Mouse (Mus musculus) bone marrow macrophage, adult 2 months (primary cell): ENCODE results near the gene Polm. TPM values are rescaled to one million over a fixed set of nuclear protein-coding genes. Genes with fewer than 3 reads are reported as not detected.

Experiments
- H3K27ac ChIP-seq: 2 replicates; pipeline ENCODE4 v1.5.1; 2012; ENCODE audit warnings: low read depth, low read length; ENCODE audit not compliant: insufficient read depth
- H3K4me1 ChIP-seq: 2 replicates; pipeline ENCODE4 v1.6.1; 2012; ENCODE audit warnings: low read length; ENCODE audit not compliant: control insufficient read depth, insufficient read depth
- H3K4me3 ChIP-seq: 2 replicates; pipeline ENCODE4 v1.5.1; 2012; ENCODE audit warnings: mild to moderate bottlenecking, low read length, moderate library complexity; ENCODE audit not compliant: insufficient read depth
- CTCF ChIP-seq: IDR thresholded peaks from 2 replicates; pipeline ENCODE4 v1.5.1; 2012; ENCODE audit warnings: low read depth, mild to moderate bottlenecking, low read length, moderate library complexity
- POLR2A ChIP-seq: IDR thresholded peaks from 2 replicates; pipeline ENCODE4 v1.6.1; 2012; ENCODE audit warnings: mild to moderate bottlenecking, low read depth, low read length, borderline replicate concordance
- polyA plus RNA-seq: library from polyadenylated mRNA; stranded (reverse); fragments of >200 nt; gene quantifications from 2 replicates; pipeline ENCODE4 v1.2.4, GENCODE M21; 2012; ENCODE audit not compliant: missing spikeins, insufficient read depth, insufficient read length

Polm gene
- polyA plus RNA-seq, 1 experiment = 11.4 TPM

DNA sequence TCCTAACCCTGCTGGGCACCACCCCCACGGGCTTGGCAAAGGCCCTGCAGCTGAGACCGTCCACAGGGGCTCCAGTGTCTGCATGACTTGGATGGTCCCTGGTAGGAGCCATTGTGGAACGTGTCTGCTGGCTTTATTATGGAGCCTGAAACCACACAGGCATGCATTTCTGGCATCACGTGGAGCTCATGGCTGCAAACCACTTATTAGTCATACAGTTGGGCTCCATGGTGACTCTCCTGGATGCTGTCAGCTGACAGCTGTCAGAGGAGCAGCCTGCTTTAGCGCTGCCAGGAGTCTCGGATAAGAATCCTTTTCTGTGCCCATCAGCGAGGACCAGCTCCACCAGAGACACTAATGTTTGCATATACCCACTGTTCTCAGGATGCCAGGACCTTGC, 42.1 kb downstream of the Polm start:
- Histone ChIP-seq H3K4me1 (peaks cover 40% of the 10 kb centered on the region), H3K27ac (peak overlapping the region; percentile 32), H3K4me3 (no peak overlapping the region)
- TF ChIP-seq CTCF = no peak
- no peak for TF ChIP-seq POLR2A

DNA sequence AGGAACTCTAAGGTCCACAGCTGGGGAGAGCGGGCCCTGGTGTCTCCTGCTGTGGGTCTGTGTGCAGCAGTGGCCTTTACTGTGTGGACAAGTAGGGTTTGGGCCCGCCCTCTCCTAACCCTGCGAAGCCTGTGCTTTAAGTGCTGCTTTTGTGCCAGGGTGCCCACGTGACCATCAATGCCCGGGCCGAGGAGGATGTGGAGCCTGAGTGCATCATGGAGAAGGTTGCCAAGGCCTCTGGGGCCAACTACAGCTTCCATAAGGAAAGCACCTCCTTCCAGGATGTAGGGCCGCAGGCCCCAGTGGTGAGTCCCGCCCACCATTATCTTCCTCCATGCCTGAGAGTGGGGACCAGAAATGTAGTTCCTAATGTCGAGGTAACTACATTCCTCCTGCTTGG, 42.5 kb downstream of the Polm start:
- Histone ChIP-seq H3K4me1 (peaks cover 44% of the 10 kb centered on the region), H3K4me3 (no peak overlapping the region), H3K27ac (peak overlapping the region; percentile 32)
- TF ChIP-seq POLR2A = no peak
- no peak for TF ChIP-seq CTCF

DNA sequence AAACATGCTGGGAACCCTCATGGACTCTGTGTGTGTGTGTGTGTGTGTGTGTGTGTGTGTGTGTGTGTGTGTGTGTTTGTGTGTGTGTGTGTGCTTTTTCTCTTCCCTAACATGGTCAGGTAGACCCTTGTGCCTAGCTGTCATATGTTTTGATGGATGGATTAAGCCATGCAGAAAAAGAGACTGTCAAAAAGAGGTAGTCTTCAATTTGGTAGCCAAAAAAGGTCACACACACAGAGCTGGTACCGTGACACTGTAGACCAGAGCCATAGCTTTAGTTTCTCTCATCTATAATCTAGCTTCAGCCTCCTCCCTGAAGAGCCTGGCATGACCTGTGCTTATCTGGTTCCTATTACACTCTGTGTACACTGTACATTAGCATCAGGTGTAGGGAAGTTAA, 47.4 kb downstream of the Polm start:
- H3K4me1 ChIP-seq = peaks cover 60% of the 10 kb centered on the region
- TF ChIP-seq CTCF (no peak), POLR2A (no peak)
- H3K4me3 ChIP-seq = no peak overlapping the region
- H3K27ac ChIP-seq = no peak overlapping the region

DNA sequence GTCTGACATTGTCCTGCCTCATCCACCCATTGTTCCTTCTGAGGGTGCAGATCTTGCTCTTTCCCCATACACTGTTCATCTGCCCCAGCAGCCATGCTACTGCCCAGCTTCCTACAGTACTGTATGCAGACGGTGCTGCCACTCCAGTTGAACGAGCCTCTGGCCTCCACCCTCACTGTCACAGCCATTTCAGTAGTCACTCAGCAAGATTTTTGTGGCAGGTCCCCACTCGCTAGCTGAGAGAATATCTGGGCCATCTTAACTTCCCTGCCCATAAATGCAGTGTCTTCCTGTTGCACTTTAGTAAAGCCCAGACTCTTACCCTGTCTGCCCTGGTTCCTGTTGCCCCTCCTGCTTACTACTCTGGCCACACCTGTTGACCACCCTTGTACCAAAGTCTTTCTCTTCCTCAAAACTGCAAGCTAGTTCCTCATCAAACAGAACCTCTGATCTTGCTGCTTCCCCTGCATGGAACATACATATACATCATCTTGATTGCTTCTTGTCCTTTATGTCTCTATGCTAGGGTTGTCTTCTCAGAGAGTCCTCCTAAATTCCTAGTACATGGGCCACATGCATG, 48.0 kb downstream of the Polm start:
- TF ChIP-seq CTCF = no peak
- no peak for TF ChIP-seq POLR2A
- Histone ChIP-seq H3K27ac (peak overlapping the region; percentile 22), H3K4me3 (peak overlapping the region; percentile 93), H3K4me1 (peaks cover 58% of the 10 kb centered on the region)

DNA sequence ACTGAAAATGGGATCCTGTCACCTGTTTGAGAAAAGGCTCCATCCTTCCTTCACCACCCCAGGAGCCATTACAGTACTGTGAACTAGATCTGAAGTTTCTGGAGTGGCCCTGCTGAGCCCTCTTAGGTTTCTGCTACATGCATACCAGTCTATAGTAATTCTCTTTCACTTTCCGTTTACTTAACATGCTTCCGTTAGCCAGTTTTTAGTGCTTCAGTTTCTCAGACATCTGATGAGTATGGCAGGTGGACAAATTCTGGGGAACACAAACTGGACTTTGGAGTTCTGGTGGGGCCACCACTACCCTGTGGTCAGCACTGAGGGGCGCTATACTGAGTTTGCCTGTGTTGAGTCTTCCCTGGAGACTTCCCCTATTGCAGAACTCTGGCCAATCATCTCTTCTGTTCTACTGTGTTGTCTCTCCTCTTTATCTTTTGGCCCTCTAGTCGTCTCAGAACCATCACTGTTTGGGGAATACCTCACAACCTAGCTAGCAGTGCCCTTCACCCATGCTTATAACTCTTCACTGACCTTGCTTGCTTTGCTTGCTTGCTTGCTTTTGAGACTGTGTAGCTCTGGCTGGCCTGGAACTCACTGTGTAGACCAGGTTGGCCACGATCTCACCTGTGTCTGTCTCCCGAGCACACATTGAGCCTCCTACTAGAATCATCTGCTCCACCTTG, 48.6 kb downstream of the Polm start:
- Histone ChIP-seq H3K4me1 (peaks cover 52% of the 10 kb centered on the region), H3K4me3 (peak overlapping the region; percentile 93), H3K27ac (peak overlapping the region; percentile 77)
- no peak for TF ChIP-seq POLR2A
- no peak for TF ChIP-seq CTCF

DNA sequence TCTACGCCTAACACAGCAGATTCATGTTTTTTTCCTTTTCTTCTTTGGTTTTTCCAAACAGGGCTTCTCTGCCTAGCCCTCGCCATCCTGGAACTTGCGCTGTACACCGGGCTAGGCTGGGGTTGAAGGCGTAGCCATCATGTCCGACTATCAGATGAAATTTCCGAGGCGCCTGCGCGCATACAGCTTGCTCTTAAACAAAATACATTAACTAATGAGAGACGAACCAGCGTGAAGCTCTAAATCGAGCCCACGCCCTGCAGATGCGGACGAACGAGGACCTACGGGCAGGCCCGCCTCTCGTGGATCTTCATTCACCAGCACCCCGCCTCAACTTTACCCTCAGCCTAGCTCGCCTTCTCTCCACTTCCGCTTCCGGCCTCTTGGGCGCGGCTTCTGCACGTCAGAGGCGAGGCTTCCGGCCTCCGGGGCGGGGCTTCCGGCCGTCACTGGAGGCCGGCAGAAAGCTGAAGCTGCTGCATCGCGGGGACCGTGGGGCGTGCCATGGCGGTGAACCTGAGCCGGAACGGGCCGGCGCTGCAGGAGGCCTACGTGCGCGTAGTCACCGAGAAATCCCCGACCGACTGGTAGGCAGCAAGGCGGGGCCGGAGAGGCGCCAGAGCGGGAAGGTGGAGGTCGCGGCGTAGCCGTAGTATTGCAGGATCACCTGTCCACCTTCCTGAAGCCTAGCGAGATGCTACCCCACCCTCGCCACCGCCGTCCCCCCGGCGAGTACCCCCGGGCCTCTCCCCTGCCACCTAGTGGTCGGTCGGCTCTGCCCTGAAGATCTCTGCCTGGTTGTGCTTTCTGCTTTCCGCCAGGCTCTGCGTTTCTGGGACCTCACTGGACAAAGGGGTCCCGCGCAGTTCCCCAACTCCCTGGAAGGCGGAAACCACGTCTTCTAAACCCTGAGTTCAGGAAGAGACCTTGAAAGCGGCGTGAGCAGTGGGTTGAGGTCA, 49.5 kb downstream of the Polm start, which contains the start of gene Dbnl:
Gene Dbnl, plus strand, starts transcription at position 433 of the 959 bp plus-strand sequence.
- Histone ChIP-seq H3K4me1 (peaks cover 43% of the 10 kb centered on the region), H3K4me3 (peak within 1 kb of the TSS; percentile 93), H3K27ac (peak within 1 kb of the TSS; percentile 90)
- TF ChIP-seq POLR2A (peak; percentile 56; the same call in 1 of the 2 replicates), CTCF (peak; percentile 61)

DNA sequence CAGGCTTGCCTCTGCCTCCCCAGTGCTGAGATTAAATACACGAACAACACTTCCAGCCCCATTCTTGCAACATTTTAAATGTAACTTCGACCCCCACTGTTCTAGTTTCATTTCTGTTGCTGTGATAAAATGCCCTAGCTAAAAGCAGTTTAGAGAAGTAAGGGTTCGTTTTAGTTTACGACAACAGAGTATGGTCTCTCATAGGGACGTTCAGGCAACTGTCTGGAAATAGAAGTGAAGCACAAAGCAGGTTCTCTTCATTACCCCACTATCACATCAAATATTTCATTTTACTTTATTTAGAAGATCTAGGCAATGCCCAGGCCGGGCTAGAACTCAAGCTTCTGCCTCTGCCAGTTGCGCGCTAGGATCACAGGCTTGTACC, 50.2 kb downstream of the Polm start:
- Histone ChIP-seq H3K4me3 (peak overlapping the region; percentile 93), H3K27ac (peak overlapping the region; percentile 90), H3K4me1 (peaks cover 41% of the 10 kb centered on the region)
- no peak for TF ChIP-seq CTCF

DNA sequence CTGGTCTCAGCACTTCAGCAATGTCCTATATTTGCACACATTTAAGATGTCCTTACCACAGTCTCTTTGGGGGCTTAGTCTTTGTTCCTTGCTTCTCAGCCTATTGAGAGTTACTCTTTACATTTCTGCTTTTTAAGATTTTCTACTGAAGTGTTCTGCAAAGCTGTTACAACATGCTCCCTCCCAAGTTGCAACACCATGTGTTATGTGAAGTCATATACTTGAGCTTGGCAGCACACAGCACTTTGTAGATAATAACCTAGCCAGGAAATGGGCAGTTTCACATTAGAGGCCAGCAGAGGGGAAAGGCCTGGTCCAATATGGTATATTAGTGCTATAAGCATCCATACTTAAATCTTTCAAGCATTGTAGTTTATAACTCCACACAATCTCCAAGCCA, 52.1 kb downstream of the Polm start:
- no peak overlapping the region for H3K4me3 ChIP-seq
- TF ChIP-seq CTCF (no peak), POLR2A (no peak)
- H3K4me1 ChIP-seq = peaks cover 32% of the 10 kb centered on the region
- peak overlapping the region; percentile 72 for H3K27ac ChIP-seq

DNA sequence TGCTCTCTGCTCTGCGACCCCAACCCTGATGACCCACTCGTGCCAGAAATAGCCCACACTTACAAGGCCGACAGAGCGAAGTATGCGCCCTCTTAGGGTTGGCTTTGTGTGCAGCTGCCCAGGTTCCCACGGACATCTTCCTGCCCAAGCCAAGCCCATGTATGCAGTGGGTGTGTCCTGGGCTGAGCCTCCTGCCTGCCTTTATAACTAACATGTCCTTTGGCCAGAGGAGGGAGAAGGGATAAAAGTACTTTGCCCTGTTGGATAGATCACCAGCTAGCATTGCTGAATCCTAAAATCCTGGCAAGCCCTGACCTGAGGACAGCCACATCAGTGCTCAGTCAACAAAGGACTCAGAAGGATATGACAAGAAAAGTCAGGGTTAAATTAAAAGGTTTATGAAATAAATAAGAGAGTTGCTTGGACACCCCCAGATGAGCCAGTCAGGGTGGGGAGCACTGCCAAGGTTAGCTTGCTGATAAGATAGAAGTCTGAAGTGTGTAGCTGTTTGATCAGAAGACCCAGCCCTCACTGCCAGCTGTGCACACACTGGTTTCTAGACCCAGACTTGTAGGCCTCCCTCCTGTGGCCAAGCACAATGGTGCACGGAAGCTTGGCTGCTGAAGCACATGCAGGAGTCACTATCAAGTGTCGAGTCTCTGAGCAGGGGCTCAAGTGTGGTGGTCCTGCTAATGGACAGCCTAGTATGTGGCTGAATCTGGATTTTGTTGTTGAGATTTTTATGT, 55.4 kb downstream of the Polm start:
- Histone ChIP-seq H3K4me3 (no peak overlapping the region), H3K4me1 (peaks cover 34% of the 10 kb centered on the region), H3K27ac (no peak overlapping the region)
- no peak for TF ChIP-seq POLR2A
- TF ChIP-seq CTCF = no peak
